Mouse (Mus musculus) ES-E14 (cell line): ENCODE measurements around the gene Lhpp. TPM values are rescaled to one million over a fixed set of nuclear protein-coding genes. Genes with fewer than 3 reads are reported as not detected.

ENCODE experiments used
- DNase-seq: peaks from one replicate; pipeline ENCODE4 v3.0.0-alpha.2; 2013; ENCODE audit warnings: low read depth, low spot score
- H3K27ac ChIP-seq: 2 replicates; pipeline ENCODE4 v1.5.1; 2012; ENCODE audit warnings: low read depth, mild to moderate bottlenecking, low read length, moderate library complexity, mixed read lengths; ENCODE audit not compliant: poor library complexity, insufficient read depth, severe bottlenecking
- H3K36me3 ChIP-seq: 2 replicates; pipeline ENCODE4 v1.6.1; 2012; ENCODE audit warnings: mild to moderate bottlenecking, low read length, moderate library complexity, mixed read lengths; ENCODE audit not compliant: control insufficient read depth, poor library complexity, insufficient read depth, severe bottlenecking
- H3K4me1 ChIP-seq, 2 experiments: fragments of 150-350 bp in 1 of 2; sonication (generic) in 1 of 2; 2 replicates each; pipeline ENCODE4 v1.6.1; 2012; ENCODE audit warnings: low read length in 2 of 2, mild to moderate bottlenecking in 1 of 2, mixed read lengths in 1 of 2; ENCODE audit not compliant: control insufficient read depth in 2 of 2, insufficient read depth in 2 of 2, poor library complexity in 1 of 2
- H3K4me3 ChIP-seq, 2 experiments: fragments of 150-350 bp in 1 of 2; sonication (generic) in 1 of 2; 2 replicates each; pipeline ENCODE4 v1.5.1; 2012; ENCODE audit warnings: low read length in 2 of 2, low read depth in 1 of 2, mild to moderate bottlenecking in 1 of 2, mixed read lengths in 1 of 2; ENCODE audit not compliant: insufficient read depth in 1 of 2, poor library complexity in 1 of 2, severe bottlenecking in 1 of 2
- H3K9ac ChIP-seq: 2 replicates; pipeline ENCODE4 v1.6.1; 2012; ENCODE audit warnings: low read depth, mild to moderate bottlenecking, low read length, mixed read lengths; ENCODE audit not compliant: poor library complexity, insufficient read depth, severe bottlenecking
- H3K9me3 ChIP-seq: fragments of 150-350 bp; sonication (generic); 2 replicates; pipeline ENCODE4 v1.6.1; 2012; ENCODE audit warnings: low read depth, mild to moderate bottlenecking, low read length; ENCODE audit not compliant: control insufficient read depth, insufficient read depth
- CHD2 ChIP-seq: IDR thresholded peaks from 2 replicates; pipeline ENCODE4 v1.6.1; 2014; ENCODE audit warnings: mild to moderate bottlenecking, low read depth, low read length, inconsistent platforms
- HCFC1 ChIP-seq: IDR thresholded peaks from 2 replicates; pipeline ENCODE4 v1.6.1; 2012; ENCODE audit warnings: low read length, inconsistent platforms, borderline replicate concordance; ENCODE audit not compliant: insufficient read depth
- MAFK ChIP-seq: IDR thresholded peaks from 2 replicates; pipeline ENCODE4 v1.6.1; 2014; ENCODE audit warnings: mild to moderate bottlenecking, low read depth, low read length, inconsistent platforms; ENCODE audit not compliant: insufficient read depth
- ZC3H11A ChIP-seq: IDR thresholded peaks from 2 replicates; pipeline ENCODE4 v1.6.1; 2012; ENCODE audit warnings: low read depth, mild to moderate bottlenecking, inconsistent platforms, low read length, borderline replicate concordance
- ZNF384 ChIP-seq: IDR thresholded peaks from 2 replicates; pipeline ENCODE4 v1.6.1; 2012; ENCODE audit warnings: low read depth, low read length, inconsistent platforms
- in situ Hi-C, 2 experiments: fragments of 600-800 bp; cut with MboI; formaldehyde crosslinking; loops; one replicate each; pipeline ENCODE4 v1.15.1; 2025; ENCODE audit warnings: low sequenced_read_pairs in 2 of 2, inconsistent platforms in 1 of 2; ENCODE audit not compliant: unreplicated experiment in 2 of 2
- total RNA-seq: library from RNA; depleted of rRNA; stranded (reverse); fragments of 300-350 nt; gene quantifications from 2 replicates; pipeline ENCODE4 v1.2.3, GENCODE M21; 2012

The Lhpp gene
- total RNA-seq, 1 experiment: 11.9 TPM

GRCm38 (mm10) chr7:132596557-132597250 is 13.7 kb upstream of the Lhpp start:
- Histone ChIP-seq H3K4me3 (peak overlapping the region; percentile 43 to 64), H3K9ac (peak overlapping the region; percentile 52; the same call in 1 of the 2 replicates)
- no peak for DNase-seq

GRCm38 (mm10) chr7:132597251-132598041 is 13.0 kb upstream of the Lhpp start:
- Histone ChIP-seq H3K4me1 (peaks cover 3 to 5% of the 10 kb centered on the region in 2 experiments; a peak in 3 of 4 replicates), H3K4me3 (peak overlapping the region; percentile 43 to 64), H3K27ac (no peak overlapping the region), H3K9me3 (no peaks in the 10 kb centered on the region), H3K9ac (peak overlapping the region; percentile 52), H3K36me3 (no peaks in the 10 kb centered on the region)
- no peak for DNase-seq
- TF ChIP-seq MAFK (no peak), HCFC1 (no peak), ZC3H11A (no peak), ZNF384 (no peak), CHD2 (no peak)
- in situ Hi-C loops: loop anchor here (10.0 kb wide), 1 partner anchor 1043 kb away; no protein-coding TSS in a partner anchor

More at GRCm38 (mm10) chr7:132596557-132597250, 13.7 kb upstream of the Lhpp start:
- peaks cover 3 to 5% of the 10 kb centered on the region in 2 experiments; a peak in 3 of 4 replicates for H3K4me1 ChIP-seq
- no peaks in the 10 kb centered on the region for H3K36me3 ChIP-seq
- no peak for TF ChIP-seq ZC3H11A
- TF ChIP-seq CHD2: no peak
- no peak for TF ChIP-seq ZNF384
- TF ChIP-seq HCFC1: no peak
- H3K9me3 ChIP-seq: no peaks in the 10 kb centered on the region
- no peak overlapping the region for H3K27ac ChIP-seq
- in situ Hi-C loops: loop anchor here (10.0 kb wide), 1 partner anchor 1042 kb away; no protein-coding TSS in a partner anchor

- no peak within 1 kb of the TSS for H3K27ac ChIP-seq
- H3K4me3 ChIP-seq: peak within 1 kb of the TSS; percentile 51 to 67
- H3K9ac ChIP-seq: no peak within 1 kb of the TSS
- in situ Hi-C loops: loop anchor here (10.0 kb wide), 1 partner anchor 1045 kb away; no protein-coding TSS in a partner anchor
- H3K9me3 ChIP-seq: no peaks in the 10 kb centered on the region
- TF ChIP-seq ZC3H11A (no peak), CHD2 (no peak), ZNF384 (no peak), MAFK (no peak), HCFC1 (no peak)
- DNase-seq: no peak
- H3K4me1 ChIP-seq: peaks cover 3 to 5% of the 10 kb centered on the region in 2 experiments; a peak in 3 of 4 replicates
- no peaks in the 10 kb centered on the region for H3K36me3 ChIP-seq
Observed at GRCm38 (mm10) chr7:132599071-132599975, 11.1 kb upstream of the Lhpp start, which contains the start of gene Nkx1-2. TSS of gene Nkx1-2 (minus strand) at chr7:132599637.

- no peak for DNase-seq
- Histone ChIP-seq H3K36me3 (no peaks in the 10 kb centered on the region), H3K27ac (no peak overlapping the region), H3K9me3 (no peaks in the 10 kb centered on the region), H3K4me1 (peaks cover 3 to 5% of the 10 kb centered on the region in 2 experiments; a peak in 3 of 4 replicates), H3K9ac (no peak overlapping the region), H3K4me3 (peak overlapping the region; percentile 51 to 67; a peak in 3 of 4 replicates)
- in situ Hi-C loops: no loop called here
- TF ChIP-seq MAFK: no peak
- TF ChIP-seq CHD2: no peak
- no peak for TF ChIP-seq ZNF384
- TF ChIP-seq ZC3H11A: no peak
- no peak for TF ChIP-seq HCFC1
Observed at GRCm38 (mm10) chr7:132600026-132600425, 10.4 kb upstream of the Lhpp start.
